Mouse (Mus musculus) bone marrow, adult 2 months (tissue): ENCODE data around the gene Klhl1. TPM values are rescaled to one million over a fixed set of nuclear protein-coding genes. Genes with fewer than 3 reads are reported as not detected.

Experiments
- H3K27ac ChIP-seq: fragments of 200-500 bp; 2 replicates; pipeline ENCODE4 v1.5.1; 2012; ENCODE audit warnings: low read depth, mild to moderate bottlenecking, control low read depth, inconsistent platforms, low read length; ENCODE audit not compliant: control insufficient read depth, poor library complexity, insufficient read depth
- H3K4me1 ChIP-seq: fragments of 200-500 bp; 2 replicates; pipeline ENCODE4 v1.6.1; 2011; ENCODE audit warnings: low read length; ENCODE audit not compliant: control insufficient read depth, insufficient read depth
- H3K4me3 ChIP-seq: fragments of 200-500 bp; replicated peaks from 2 replicates; pipeline ENCODE3; 2011; ENCODE audit warnings: mild to moderate bottlenecking, low read depth, low read length, control low read depth; ENCODE audit not compliant: control insufficient read depth
- CTCF ChIP-seq: fragments of 200-500 bp; IDR thresholded peaks from 2 replicates; pipeline ENCODE4 v1.5.1; 2011; ENCODE audit warnings: low read length, control low read depth; ENCODE audit not compliant: control insufficient read depth, insufficient read depth
- POLR2A ChIP-seq: fragments of 200-500 bp; IDR thresholded peaks from 2 replicates; pipeline ENCODE4 v1.6.1; 2011; ENCODE audit warnings: low read depth, mild to moderate bottlenecking, control low read depth, low read length, borderline replicate concordance; ENCODE audit not compliant: control insufficient read depth
- WGBS: fragments of 180-500 bp; shearing (Covaris S2); methylation state at CpG from one replicate; pipeline ENCODE4 v1.1.7; 2018; 5-methylcytosine and 5-hydroxymethylcytosine counted together
- polyA plus RNA-seq: library from polyadenylated mRNA; stranded (reverse); fragments of >200 nt; gene quantifications from 2 replicates; pipeline ENCODE4 v1.2.4, GENCODE M21; 2011; ENCODE audit warnings: low replicate concordance; ENCODE audit not compliant: missing spikeins, insufficient read depth, insufficient read length

Gene Klhl1
- polyA plus RNA-seq, 1 experiment = not detected

DNA sequence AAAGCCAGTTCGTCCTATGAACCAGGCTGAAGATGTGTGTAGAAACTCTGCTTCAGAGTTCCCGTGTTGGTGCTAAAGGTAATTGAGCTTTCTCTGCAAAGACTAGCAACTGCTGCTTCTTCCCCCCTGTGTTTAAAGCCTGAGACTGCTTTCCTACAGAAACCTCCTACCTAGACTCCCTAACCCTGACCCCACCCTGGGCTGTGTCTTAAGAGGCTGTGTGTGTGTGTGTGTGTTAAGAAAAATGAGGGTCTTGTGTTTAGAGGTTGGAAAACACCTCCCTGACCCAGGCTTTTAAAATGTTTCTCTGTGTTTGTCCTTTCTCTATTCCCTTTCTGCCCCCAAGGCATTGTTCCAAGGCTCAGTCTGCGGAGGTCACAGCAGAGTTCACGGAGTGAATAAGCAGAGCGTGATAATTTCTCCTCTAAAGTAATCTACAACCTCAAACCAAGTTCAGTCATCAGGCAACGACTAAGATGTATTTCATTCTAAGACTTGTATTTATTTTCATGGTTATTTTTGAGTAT is 437.2 kb downstream of the Klhl1 start:
- Histone ChIP-seq H3K27ac (no peak overlapping the region), H3K4me3 (no peak overlapping the region), H3K4me1 (no peaks in the 10 kb centered on the region)
- TF ChIP-seq CTCF = no peak
- TF ChIP-seq POLR2A = no peak
- WGBS = 79% methylated on average over 6 of the region's 6 CpGs

DNA sequence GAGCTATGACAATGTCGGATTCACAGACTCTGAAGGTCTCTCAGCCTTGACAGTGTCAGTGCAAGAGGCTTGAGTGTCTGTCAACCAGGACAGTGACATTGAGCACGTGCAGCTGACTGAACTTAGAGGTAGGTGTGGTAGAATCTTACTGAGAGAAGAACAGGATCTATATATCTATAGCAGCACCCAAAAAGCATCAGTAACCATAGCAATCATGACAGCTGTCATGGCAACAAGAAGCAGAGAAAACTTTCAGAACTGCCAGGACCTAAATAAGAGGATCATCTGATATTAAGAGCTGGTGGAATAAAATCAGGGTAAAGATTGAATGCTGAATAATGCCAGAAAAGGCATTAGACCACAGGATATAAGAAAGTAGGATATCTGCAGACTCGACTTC is 453.0 kb downstream of the Klhl1 start:
- H3K4me1 ChIP-seq = no peaks in the 10 kb centered on the region
- H3K27ac ChIP-seq = no peak overlapping the region
- no peak overlapping the region for H3K4me3 ChIP-seq
- TF ChIP-seq POLR2A = no peak
- TF ChIP-seq CTCF = no peak
- WGBS = 67% methylated on average over 3 of the region's 3 CpGs
